Mouse (Mus musculus): ENCODE results near the gene Trpm1.

The Trpm1 gene

DNA sequence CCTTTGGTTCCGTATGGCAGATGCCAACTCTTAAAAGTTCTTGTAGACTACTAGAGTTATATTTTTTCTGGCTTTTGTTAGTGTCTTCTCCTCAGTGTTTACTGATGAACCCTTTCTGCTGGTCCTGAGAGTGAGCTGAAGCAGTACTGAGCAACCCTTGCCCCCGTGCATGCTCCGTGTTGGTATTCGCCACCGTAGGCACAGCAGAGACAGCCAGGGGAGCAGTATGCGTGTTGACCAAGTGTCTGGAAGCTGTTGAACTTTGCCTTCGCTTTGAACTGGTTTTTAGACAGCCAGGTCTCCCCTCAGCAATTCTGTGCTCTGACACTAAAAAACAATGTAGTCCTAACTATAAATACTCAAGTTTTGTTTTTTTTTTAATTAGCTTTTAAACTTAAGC is 135.8 kb downstream of the Trpm1 start:
- DNase-seq (ENCODE audit: low spot score in 2 of 2) = no peak

DNA sequence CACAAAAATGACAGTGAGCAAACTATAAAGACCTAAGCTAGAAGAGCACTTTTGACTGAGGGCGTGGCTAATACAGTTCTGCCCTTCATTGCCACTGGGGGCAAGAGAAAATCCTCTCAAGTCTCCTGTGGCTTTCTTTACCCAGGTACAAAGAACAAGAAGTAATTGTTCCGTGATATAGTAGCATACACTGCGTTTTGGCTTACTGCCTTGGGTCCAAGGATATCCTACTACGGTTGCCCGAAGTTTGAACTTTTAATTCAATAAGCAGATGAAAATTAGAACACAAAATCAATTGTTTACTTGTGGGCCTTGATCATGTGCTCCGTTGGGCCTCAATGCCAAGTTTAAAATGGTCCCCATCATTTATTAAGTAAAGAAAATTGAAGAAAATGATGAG is 136.8 kb downstream of the Trpm1 start:
- DNase-seq (ENCODE audit: low spot score in 2 of 2) = no peak

DNA sequence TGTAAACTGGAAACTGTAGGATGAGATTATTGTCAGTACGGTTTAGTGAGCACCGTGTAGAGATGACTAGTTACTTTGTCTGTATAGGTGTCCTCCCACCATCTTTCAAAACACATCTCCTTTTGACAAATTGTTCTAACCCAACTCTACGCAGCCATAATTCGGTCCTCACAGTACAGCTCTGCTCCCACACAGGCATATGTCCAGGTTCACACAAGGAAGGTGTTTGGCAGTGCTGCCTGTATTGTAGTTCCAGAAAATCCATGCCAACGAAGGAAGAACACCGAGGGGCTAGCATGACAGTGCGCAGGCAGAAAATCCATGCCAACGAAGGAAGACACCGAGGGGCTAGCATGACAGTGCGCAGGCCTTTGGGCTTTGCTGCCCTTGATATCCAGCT is 138.1 kb downstream of the Trpm1 start:
- DNase-seq (ENCODE audit: low spot score in 2 of 2) = peak; percentile 26 to 38

DNA sequence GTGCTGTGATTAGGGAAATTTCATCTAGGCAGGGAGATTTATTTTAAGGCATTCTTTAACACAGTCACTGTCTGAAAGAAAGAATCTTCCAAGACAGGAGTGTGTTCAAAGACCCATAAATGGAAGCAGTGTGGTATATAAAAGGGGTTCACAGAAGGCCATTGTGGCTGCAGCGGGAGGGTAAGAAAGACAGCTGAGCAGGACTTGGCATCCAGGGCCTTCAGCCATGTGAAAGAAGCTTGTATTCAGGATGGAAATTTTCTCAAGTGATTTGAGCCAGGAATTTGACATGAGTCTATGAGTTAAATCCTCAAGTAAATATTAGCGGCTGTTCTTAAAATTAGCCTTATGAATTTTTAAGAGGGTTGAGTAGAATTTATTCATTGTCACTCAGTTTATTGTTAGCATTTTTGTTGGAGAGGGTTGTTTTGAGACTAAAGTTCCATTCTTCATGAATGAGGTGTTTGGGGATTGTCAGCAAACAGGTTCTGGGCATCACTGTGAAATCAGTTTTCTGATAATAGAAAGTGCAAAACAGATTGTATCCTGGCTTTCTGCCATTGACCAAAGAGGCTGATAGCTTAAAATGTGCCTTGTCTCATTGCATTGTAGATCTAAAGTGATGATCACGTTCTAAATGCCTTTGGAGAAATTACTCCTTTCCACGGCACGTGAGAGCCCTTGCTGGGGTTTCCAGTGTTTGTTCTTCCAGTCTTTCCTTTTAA is 142.8 kb downstream of the Trpm1 start:
- no peak for DNase-seq (ENCODE audit: low spot score in 2 of 2)

DNA sequence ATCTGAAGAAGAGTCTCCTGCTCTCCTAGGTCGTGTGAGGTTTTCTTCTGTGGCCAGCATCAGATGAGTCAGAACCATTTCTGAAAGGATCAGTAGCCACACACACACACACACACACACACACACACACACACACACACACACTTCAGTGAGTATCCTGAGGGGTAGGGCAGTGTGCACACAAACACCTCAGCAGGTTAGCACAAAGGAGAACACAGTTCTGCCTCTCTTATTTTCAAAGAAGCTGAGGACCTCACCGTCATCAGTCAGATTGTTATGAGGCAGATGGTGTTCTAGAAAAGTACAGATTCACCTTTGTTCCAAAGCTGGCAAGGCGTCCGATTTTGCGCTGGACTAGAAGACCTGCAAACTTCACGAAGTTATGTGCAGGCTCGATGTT is 156.6 kb downstream of the Trpm1 start:
- no peak for DNase-seq (ENCODE audit: low spot score in 2 of 2)

DNA sequence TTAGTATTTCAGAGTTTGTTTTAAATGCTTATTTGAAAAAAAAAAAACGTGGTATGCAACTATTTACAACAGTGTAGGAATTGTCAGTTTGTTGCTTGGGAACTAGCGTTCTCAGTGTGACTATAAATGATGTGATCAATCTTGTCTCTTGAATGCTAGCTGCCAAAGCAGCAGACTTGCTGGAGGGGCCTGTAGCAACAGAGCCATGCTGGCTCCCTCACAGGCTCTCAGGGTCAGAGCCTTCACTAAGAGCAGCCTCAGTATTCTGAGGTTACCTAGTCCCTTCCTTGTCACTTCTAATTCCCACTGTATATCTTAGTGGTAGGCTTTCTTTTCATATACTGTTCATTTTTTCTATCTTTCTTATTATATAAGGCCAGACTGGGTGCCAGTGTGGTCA is 157.1 kb downstream of the Trpm1 start:
- no peak for DNase-seq (ENCODE audit: low spot score in 2 of 2)

DNA sequence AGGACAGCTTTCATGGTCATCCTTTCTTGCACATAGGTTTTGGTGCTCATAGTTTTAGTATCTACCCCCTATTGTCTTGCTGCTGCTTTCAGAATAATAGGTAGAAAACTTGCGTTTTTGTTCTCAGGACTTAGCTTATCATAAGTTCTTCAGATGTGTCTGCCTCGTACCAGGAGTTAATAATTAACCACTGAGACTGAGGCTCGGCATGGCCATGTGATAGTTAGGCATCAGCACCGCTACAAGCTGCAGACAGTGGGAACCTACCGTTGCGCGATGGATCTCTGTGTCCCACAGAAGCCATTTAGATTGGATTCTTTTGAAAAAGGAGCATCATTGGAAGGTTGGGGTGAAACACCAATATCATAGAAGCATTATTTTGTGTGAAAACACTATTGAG is 159.2 kb downstream of the Trpm1 start:
- no peak for DNase-seq (ENCODE audit: low spot score in 2 of 2)

Data from right cerebral cortex, postnatal 36 days (tissue).